Mouse (Mus musculus) liver, adult 2 months (tissue): ENCODE data around the gene Dact3. TPM values are rescaled to one million over a fixed set of nuclear protein-coding genes. Genes with fewer than 3 reads are reported as not detected.

Experiments used
- DNase-seq: peaks from one replicate; pipeline ENCODE4 v3.0.0-alpha.2; 2011; ENCODE audit warnings: low read depth, low spot score; ENCODE audit errors: extremely low read depth
- H3K27ac ChIP-seq: fragments of 200-500 bp; replicated peaks from 2 replicates; pipeline ENCODE4 v1.5.1; 2012; ENCODE audit warnings: low read depth, mild to moderate bottlenecking, control low read depth, inconsistent platforms, low read length; ENCODE audit not compliant: insufficient read depth
- H3K27me3 ChIP-seq: fragments of 200-500 bp; 2 replicates; pipeline ENCODE4 v1.6.1; 2012; ENCODE audit warnings: mild to moderate bottlenecking, moderate library complexity, low read length, inconsistent platforms; ENCODE audit not compliant: control insufficient read depth, insufficient read depth
- H3K36me3 ChIP-seq: fragments of 200-500 bp; 2 replicates; pipeline ENCODE4 v1.6.1; 2012; ENCODE audit warnings: low read length, inconsistent platforms; ENCODE audit not compliant: control insufficient read depth, insufficient read depth
- H3K4me1 ChIP-seq: fragments of 200-500 bp; 2 replicates; pipeline ENCODE4 v1.6.1; 2011; ENCODE audit warnings: low read length; ENCODE audit not compliant: control insufficient read depth, insufficient read depth
- H3K4me3 ChIP-seq: fragments of 200-500 bp; 2 replicates; pipeline ENCODE4 v1.5.1; 2011; ENCODE audit warnings: low read depth, mild to moderate bottlenecking, control low read depth, low read length, moderate library complexity; ENCODE audit not compliant: insufficient read depth
- H3K79me2 ChIP-seq: fragments of 200-500 bp; 2 replicates; pipeline ENCODE4 v1.6.1; 2012; ENCODE audit warnings: inconsistent platforms, mild to moderate bottlenecking, low read length, moderate library complexity; ENCODE audit not compliant: control insufficient read depth, insufficient read depth
- H3K9ac ChIP-seq: fragments of 200-500 bp; 2 replicates; pipeline ENCODE4 v1.6.1; 2012; ENCODE audit warnings: low read depth, mild to moderate bottlenecking, control low read depth, inconsistent platforms, low read length
- CTCF ChIP-seq: fragments of 200-500 bp; IDR thresholded peaks from 2 replicates; pipeline ENCODE4 v1.5.1; 2011; ENCODE audit warnings: low read depth, low read length, control low read depth
- POLR2A ChIP-seq: fragments of 200-500 bp; IDR thresholded peaks from 2 replicates; pipeline ENCODE4 v1.6.1; 2011; ENCODE audit warnings: low read length, control low read depth; ENCODE audit not compliant: insufficient read depth; ENCODE audit errors: extremely low read depth
- WGBS: fragments of 180-500 bp; shearing (Covaris S2); methylation state at CpG from one replicate; pipeline ENCODE4 v1.1.7; 2018; 5-methylcytosine and 5-hydroxymethylcytosine counted together
- polyA plus RNA-seq: library from polyadenylated mRNA; depleted of rRNA; stranded (reverse); fragments of >200 nt; gene quantifications from 2 replicates; pipeline ENCODE4 v1.2.3, GENCODE M21; 2012
- total RNA-seq: library from RNA; depleted of rRNA; stranded (reverse); fragments of >200 nt; gene quantifications from 2 replicates; pipeline ENCODE4 v1.2.3, GENCODE M21; 2014

Dact3 gene
- total and polyA plus RNA-seq, 2 experiments = under 0.01 to 0.64 TPM

GRCm38 (mm10) chr7:16895000-16895399, 19.9 kb downstream of the Dact3 start:
- no peaks in the 10 kb centered on the region; the same call in 1 of the 2 replicates for H3K27me3 ChIP-seq
- no peak overlapping the region for H3K27ac ChIP-seq
- DNase-seq = peak; percentile 28
- no peak overlapping the region for H3K9ac ChIP-seq
- no peak overlapping the region for H3K4me3 ChIP-seq
- TF ChIP-seq CTCF (peak; percentile 93), POLR2A (no peak)
- H3K79me2 ChIP-seq = no peaks in the 10 kb centered on the region
- H3K36me3 ChIP-seq = no peaks in the 10 kb centered on the region
- 1% methylated on average over 24 of the region's 24 CpGs for WGBS
- no peaks in the 10 kb centered on the region for H3K4me1 ChIP-seq

- no peak overlapping the region for H3K4me3 ChIP-seq
- 40% methylated on average over 10 of the region's 10 CpGs for WGBS
- TF ChIP-seq POLR2A (no peak), CTCF (no peak)
Observed at GRCm38 (mm10) chr7:16895511-16895910, 20.4 kb downstream of the Dact3 start.

GRCm38 (mm10) chr7:16900526-16900925, 25.4 kb downstream of the Dact3 start:
- WGBS = 56% methylated on average over 5 of the region's 5 CpGs
- Histone ChIP-seq H3K4me1 (no peaks in the 10 kb centered on the region), H3K27me3 (no peaks in the 10 kb centered on the region)

More at GRCm38 (mm10) chr7:16895511-16895910, 20.4 kb downstream of the Dact3 start:
- Histone ChIP-seq H3K4me1 (no peaks in the 10 kb centered on the region), H3K36me3 (no peaks in the 10 kb centered on the region), H3K79me2 (no peaks in the 10 kb centered on the region), H3K27ac (no peak overlapping the region), H3K27me3 (no peaks in the 10 kb centered on the region; the same call in 1 of the 2 replicates), H3K9ac (no peak overlapping the region)
- no peak for DNase-seq

GRCm38 (mm10) chr7:16903439-16903955, 28.4 kb downstream of the Dact3 start:
- Histone ChIP-seq H3K27me3 (no peaks in the 10 kb centered on the region), H3K27ac (no peak overlapping the region), H3K4me3 (no peak overlapping the region), H3K9ac (no peak overlapping the region), H3K36me3 (no peaks in the 10 kb centered on the region), H3K4me1 (no peaks in the 10 kb centered on the region), H3K79me2 (no peaks in the 10 kb centered on the region)
- no peak for DNase-seq
- 79% methylated on average over 2 of the region's 2 CpGs for WGBS
- TF ChIP-seq POLR2A (no peak), CTCF (no peak)

More at GRCm38 (mm10) chr7:16900526-16900925, 25.4 kb downstream of the Dact3 start:
- no peak overlapping the region for H3K4me3 ChIP-seq
- H3K79me2 ChIP-seq = no peaks in the 10 kb centered on the region
- H3K9ac ChIP-seq = no peak overlapping the region
- no peak overlapping the region for H3K27ac ChIP-seq
- DNase-seq = no peak
- TF ChIP-seq CTCF (no peak), POLR2A (no peak)
- no peaks in the 10 kb centered on the region for H3K36me3 ChIP-seq

- H3K27me3 ChIP-seq = no peaks in the 10 kb centered on the region
- TF ChIP-seq POLR2A (no peak), CTCF (no peak)
- DNase-seq = no peak
- H3K4me1 ChIP-seq = no peaks in the 10 kb centered on the region
- H3K36me3 ChIP-seq = no peaks in the 10 kb centered on the region
- no peak overlapping the region for H3K9ac ChIP-seq
- H3K4me3 ChIP-seq = no peak overlapping the region
- 57% methylated on average over 10 of the region's 10 CpGs for WGBS
- H3K27ac ChIP-seq = no peak overlapping the region
- no peaks in the 10 kb centered on the region for H3K79me2 ChIP-seq
Observed at GRCm38 (mm10) chr7:16904120-16904675, 29.1 kb downstream of the Dact3 start.

GRCm38 (mm10) chr7:16905491-16906021, 30.4 kb downstream of the Dact3 start:
- DNase-seq = no peak
- H3K9ac ChIP-seq = no peak overlapping the region
- WGBS = 61% methylated on average over 9 of the region's 9 CpGs
- no peaks in the 10 kb centered on the region for H3K79me2 ChIP-seq
- no peak overlapping the region for H3K27ac ChIP-seq
- H3K27me3 ChIP-seq = no peaks in the 10 kb centered on the region
- H3K36me3 ChIP-seq = no peaks in the 10 kb centered on the region
- H3K4me1 ChIP-seq = no peaks in the 10 kb centered on the region
- H3K4me3 ChIP-seq = no peak overlapping the region
- TF ChIP-seq CTCF (no peak), POLR2A (no peak)
